Mouse (Mus musculus) heart, postnatal 0 days (tissue): ENCODE data around the gene Gpx4. TPM values are rescaled to one million over a fixed set of nuclear protein-coding genes. Genes with fewer than 3 reads are reported as not detected.
"Not testable (repeated sequence)": the region's sequence is repeated elsewhere in the genome, so short reads cannot be mapped to it uniquely, and the experiment has no call there.

Experiments
- ATAC-seq: fragments of 200-750 bp; cut with Nextera tagmentation; 2 replicates; pipeline ENCODE4 v1.8.0; 2017; ENCODE audit warnings: low read depth, moderate number of reproducible peaks, moderate library complexity; ENCODE audit not compliant: insufficient read depth
- DNase-seq: peaks from one replicate; pipeline ENCODE4 v3.0.0-alpha.2; 2016; ENCODE audit warnings: low spot score
- H3K27ac ChIP-seq: fragments of 300-500 bp; sonication (generic); 2 replicates; pipeline ENCODE4 v1.5.1; 2014; ENCODE audit warnings: low read depth, mild to moderate bottlenecking
- H3K27me3 ChIP-seq: fragments of 300-500 bp; sonication (generic); 2 replicates; pipeline ENCODE4 v1.6.1; 2014; ENCODE audit warnings: low read length, mixed read lengths; ENCODE audit not compliant: control insufficient read depth, insufficient read depth
- H3K36me3 ChIP-seq: fragments of 300-500 bp; sonication (generic); replicated peaks from 2 replicates; pipeline ENCODE4 v1.6.1; 2014; ENCODE audit warnings: low read length, mixed read lengths; ENCODE audit not compliant: control insufficient read depth, insufficient read depth
- H3K4me1 ChIP-seq: fragments of 300-500 bp; sonication (generic); 2 replicates; pipeline ENCODE4 v1.6.1; 2014; ENCODE audit warnings: antibody characterized with exemption; ENCODE audit not compliant: control insufficient read depth, insufficient read depth
- H3K4me2 ChIP-seq: fragments of 300-500 bp; sonication (generic); 2 replicates; pipeline ENCODE4 v1.6.1; 2014; ENCODE audit warnings: low read depth, mild to moderate bottlenecking, low read length, moderate library complexity
- H3K4me3 ChIP-seq: fragments of 300-500 bp; sonication (generic); 2 replicates; pipeline ENCODE4 v1.5.1; 2014; ENCODE audit warnings: low read depth, low read length
- H3K9ac ChIP-seq: fragments of 300-500 bp; sonication (generic); replicated peaks from 2 replicates; pipeline ENCODE4 v1.6.1; 2014; ENCODE audit warnings: low read depth, low read length, mixed read lengths
- H3K9me3 ChIP-seq: fragments of 300-500 bp; sonication (generic); replicated peaks from 2 replicates; pipeline ENCODE4 v1.6.1; 2016; ENCODE audit warnings: low read length; ENCODE audit not compliant: control insufficient read depth
- CTCF ChIP-seq: IDR thresholded peaks from 2 replicates; pipeline ENCODE4 v1.5.1; 2016; ENCODE audit warnings: antibody characterized with exemption, control low read depth, low read depth
- EP300 ChIP-seq: IDR thresholded peaks from 2 replicates; pipeline ENCODE4 v1.6.1; 2016; ENCODE audit warnings: antibody characterized with exemption, low read depth
- WGBS: fragments of 180-500 bp; shearing (Covaris S2); extraction: QIAGEN DNeasy Blood & Tissue Kit; methylation state at CpG from one replicate; pipeline ENCODE4 v1.1.7; 2014; 5-methylcytosine and 5-hydroxymethylcytosine counted together
- polyA plus RNA-seq: library from polyadenylated mRNA; unstranded; fragments of >200 nt; fragmentation: Nextera tagmentation; extraction: Ambion mirVana; gene quantifications from 2 replicates; pipeline ENCODE4 v1.2.1, GENCODE M21; 2015
- total RNA-seq: library from RNA; depleted of rRNA; stranded (reverse); fragments of >200 nt; gene quantifications from 2 replicates; pipeline ENCODE4 v1.2.3, GENCODE M21; 2014; ENCODE audit warnings: low replicate concordance

Gpx4 gene
- total and polyA plus RNA-seq, 2 experiments from 2014 or later, result 500 to 874 TPM

DNA sequence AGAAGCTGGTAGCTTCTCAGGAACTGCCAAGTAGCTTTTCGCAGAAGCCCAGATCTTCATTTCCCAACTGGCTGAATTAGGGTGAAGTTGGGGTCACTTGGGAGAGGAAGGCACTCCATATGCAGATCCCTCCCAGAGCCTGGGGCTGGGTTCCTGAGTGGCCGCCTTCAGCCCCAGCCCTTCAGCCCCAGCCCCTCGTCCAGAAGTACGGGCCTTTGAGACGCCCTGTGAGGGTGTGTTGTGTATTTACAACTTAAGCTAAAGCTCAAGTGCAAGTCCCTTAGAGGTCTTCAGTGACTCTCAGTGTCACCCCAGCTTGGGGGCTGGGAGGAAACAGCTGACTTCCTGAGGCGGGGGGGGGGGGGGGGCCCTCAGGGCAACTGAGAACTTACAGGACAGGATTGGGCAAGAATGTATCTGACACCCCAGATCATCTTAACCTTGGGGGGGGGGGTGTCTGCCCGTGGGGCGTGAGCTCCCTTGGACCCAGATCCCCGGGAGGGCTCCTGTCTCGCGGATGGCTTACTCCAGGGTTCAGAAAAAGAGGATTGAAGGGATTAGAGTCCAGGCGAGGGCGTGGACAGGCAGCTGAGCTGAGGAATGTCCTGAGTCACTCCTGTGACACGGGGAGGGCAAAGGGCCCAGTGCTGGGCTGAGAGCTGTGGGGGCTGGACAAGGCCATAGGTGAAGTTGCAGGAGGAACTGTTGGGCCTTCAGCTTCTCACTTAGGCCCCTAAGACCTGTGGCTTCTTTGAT, 4.8 kb downstream of the Gpx4 start:
- no peaks in the 10 kb centered on the region for H3K9me3 ChIP-seq
- 31% methylated on average over 14 of the region's 14 CpGs for WGBS
- no peak for TF ChIP-seq EP300
- no peak overlapping the region for H3K4me3 ChIP-seq
- H3K9ac ChIP-seq, result no peak overlapping the region
- ATAC-seq (no peak), DNase-seq (peak; percentile 68)
- H3K4me2 ChIP-seq, result no peak overlapping the region
- peaks cover 14% of the 10 kb centered on the region for H3K36me3 ChIP-seq
- no peaks in the 10 kb centered on the region for H3K27me3 ChIP-seq
- H3K4me1 ChIP-seq, result peaks cover 18% of the 10 kb centered on the region
- peak overlapping the region; percentile 69 for H3K27ac ChIP-seq

DNA sequence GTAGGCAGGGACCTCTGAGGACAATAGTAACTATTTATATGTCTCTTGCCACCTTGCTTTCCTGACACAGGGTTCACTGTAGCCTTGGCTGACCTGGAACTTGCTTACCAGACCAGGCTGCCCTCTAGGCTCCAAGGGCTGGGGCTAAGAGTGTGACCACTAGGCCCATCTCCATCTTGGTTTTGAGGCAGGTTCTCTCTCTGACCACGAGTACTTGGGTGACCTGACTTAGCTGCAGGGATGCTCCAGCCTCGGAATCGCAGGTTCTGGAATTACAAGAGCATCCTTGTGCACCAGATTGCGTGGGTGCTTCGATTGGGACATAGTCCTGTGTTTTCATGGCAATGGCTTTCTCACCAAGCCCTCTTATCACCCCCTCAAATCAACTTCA, 5.4 kb downstream of the Gpx4 start:
- Histone ChIP-seq H3K9me3 (no peaks in the 10 kb centered on the region), H3K4me3 (no peak overlapping the region), H3K4me2 (no peak overlapping the region), H3K27me3 (no peaks in the 10 kb centered on the region), H3K27ac (peak overlapping the region; percentile 69), H3K36me3 (peaks cover 20% of the 10 kb centered on the region), H3K9ac (no peak overlapping the region), H3K4me1 (peaks cover 18% of the 10 kb centered on the region)
- TF ChIP-seq CTCF (no peak), EP300 (no peak)
- ATAC-seq (no peak), DNase-seq (no peak)
- WGBS, result 85% methylated on average over 5 of the region's 5 CpGs

DNA sequence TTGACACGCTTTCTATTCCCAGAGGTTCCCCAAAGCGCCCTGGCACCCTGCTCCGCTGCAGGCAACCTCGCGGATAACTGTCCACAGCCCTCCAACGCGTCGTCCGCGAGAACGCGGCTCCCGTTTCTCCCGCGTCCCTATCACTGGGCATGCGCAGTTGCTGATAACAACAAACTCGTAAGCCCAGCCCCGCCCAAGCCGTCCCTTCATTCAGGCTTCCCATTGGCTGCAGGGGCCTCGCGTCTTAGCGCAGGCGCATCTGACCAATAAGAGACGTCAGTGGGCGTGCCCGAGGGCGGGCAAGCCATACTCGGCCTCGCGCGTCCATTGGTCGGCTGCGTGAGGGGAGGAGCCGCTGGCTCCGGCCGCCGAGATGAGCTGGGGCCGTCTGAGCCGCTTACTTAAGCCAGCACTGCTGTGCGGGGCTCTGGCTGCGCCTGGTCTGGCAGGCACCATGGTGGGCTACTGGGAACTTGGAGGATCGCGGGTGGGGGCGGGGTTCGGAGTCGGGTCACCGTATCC, 6.4 kb downstream of the Gpx4 start:
- Histone ChIP-seq H3K9ac (peak overlapping the region; percentile 97), H3K4me2 (peak overlapping the region; percentile 91), H3K27ac (peak overlapping the region; percentile 99), H3K9me3 (no peaks in the 10 kb centered on the region), H3K4me3 (peak overlapping the region; percentile 89), H3K4me1 (peaks cover 18% of the 10 kb centered on the region), H3K36me3 (peaks cover 29% of the 10 kb centered on the region), H3K27me3 (no peaks in the 10 kb centered on the region)
- TF ChIP-seq EP300 (no peak), CTCF (no peak)
- DNase-seq (peak; percentile 98), ATAC-seq (peak; percentile 94)
- WGBS, result under 1% methylated on average over 47 of the region's 47 CpGs

DNA sequence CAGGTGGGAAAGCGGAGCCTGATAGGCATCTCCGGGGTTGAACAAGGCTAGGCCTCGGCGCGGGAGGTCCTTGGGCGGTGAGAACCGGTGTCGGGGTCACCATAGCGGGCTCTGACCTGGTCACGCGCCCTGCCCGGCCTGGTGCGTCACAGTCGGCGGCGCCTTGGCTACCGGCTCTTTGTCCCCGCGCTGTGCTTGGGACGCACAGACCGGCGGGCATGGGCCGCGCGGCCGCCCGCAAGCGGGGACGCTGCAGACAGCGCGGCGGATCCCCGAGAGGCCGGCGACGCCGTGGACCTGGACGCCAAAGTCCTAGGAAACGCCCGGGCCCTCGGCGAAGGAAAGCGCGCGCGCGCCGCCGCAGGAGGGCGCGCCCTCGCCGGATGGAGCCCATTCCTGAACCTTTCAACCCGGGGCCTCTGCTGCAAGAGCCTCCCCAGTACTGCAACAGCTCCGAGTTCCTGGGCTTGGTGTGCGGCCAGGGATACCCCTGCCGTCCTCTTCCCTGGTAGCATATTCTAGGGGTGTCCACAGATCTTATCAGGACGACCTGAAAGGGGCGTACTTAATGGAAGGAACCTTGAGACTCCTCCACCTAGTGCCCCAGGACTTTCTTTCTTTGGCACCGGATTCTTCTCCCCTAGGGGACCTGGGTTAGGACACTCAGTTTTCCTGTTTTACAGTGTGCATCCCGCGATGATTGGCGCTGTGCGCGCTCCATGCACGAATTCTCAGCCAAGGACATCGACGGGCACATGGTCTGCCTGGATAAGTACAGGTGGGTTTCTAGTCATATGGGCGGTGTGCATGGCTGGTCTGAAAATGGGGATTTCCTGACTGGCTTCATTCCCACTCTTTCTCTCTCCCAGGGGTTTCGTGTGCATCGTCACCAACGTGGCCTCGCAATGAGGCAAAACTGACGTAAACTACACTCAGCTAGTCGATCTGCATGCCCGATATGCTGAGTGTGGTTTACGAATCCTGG, 7.2 kb downstream of the Gpx4 start:
- H3K4me1 ChIP-seq, result peaks cover 18% of the 10 kb centered on the region
- H3K36me3 ChIP-seq, result peaks cover 35% of the 10 kb centered on the region
- peak overlapping the region; percentile 99 for H3K27ac ChIP-seq
- no peaks in the 10 kb centered on the region for H3K9me3 ChIP-seq
- peak; percentile 51 for ATAC-seq
- under 1% methylated on average over 77 of the region's 77 CpGs for WGBS
- TF ChIP-seq CTCF (peak; percentile 26), EP300 (no peak)
- H3K27me3 ChIP-seq, result no peaks in the 10 kb centered on the region
- peak overlapping the region; percentile 91 for H3K4me2 ChIP-seq
- H3K4me3 ChIP-seq, result peak overlapping the region; percentile 89
- peak; percentile 71 for DNase-seq
- peak overlapping the region; percentile 97 for H3K9ac ChIP-seq

DNA sequence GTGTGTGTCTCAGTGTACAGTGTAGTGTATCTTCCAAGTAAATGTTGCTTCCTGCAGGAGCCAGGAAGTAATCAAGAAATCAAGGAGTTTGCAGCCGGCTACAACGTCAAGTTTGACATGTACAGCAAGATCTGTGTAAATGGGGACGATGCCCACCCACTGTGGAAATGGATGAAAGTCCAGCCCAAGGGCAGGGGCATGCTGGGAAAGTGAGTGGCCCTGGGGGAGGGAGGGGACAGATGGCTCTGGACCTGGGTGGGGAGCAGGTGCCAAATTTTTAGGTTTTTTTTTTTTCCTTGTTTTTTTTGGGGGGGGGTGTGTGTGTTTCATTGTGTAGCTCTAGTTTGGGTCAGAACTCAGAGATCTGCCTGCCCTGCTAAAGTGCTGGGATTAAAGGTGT, 7.9 kb downstream of the Gpx4 start:
- not testable (repeated sequence) for H3K27me3 ChIP-seq, H3K9me3 ChIP-seq, ATAC-seq, DNase-seq
- Histone ChIP-seq H3K36me3 (peaks cover 43% of the 10 kb centered on the region), H3K9ac (peak overlapping the region; percentile 97; the same call in 1 of the 2 replicates), H3K4me2 (peak overlapping the region; percentile 91), H3K4me3 (peak overlapping the region; percentile 89), H3K4me1 (peaks cover 18% of the 10 kb centered on the region), H3K27ac (0 out of 2 replicates have a peak overlapping the region, but pooled peaks have one; percentile 99)
- 13% methylated on average over 3 of the region's 3 CpGs for WGBS
